Mouse (Mus musculus) liver, embryonic 15.5 days (tissue): ENCODE data around the gene Cdkl2. TPM values are rescaled to one million over a fixed set of nuclear protein-coding genes. Genes with fewer than 3 reads are reported as not detected.

Source experiments
- ATAC-seq: fragments of 200-750 bp; cut with Nextera tagmentation; 2 replicates; pipeline ENCODE4 v1.8.0; 2017; ENCODE audit warnings: moderate number of reproducible peaks, mild to moderate bottlenecking, moderate library complexity; ENCODE audit not compliant: insufficient read depth
- H3K27ac ChIP-seq: fragments of 300-500 bp; sonication (generic); replicated peaks from 2 replicates; pipeline ENCODE4 v1.5.1; 2015; ENCODE audit warnings: mild to moderate bottlenecking, inconsistent platforms
- H3K27me3 ChIP-seq: fragments of 300-500 bp; sonication (generic); 2 replicates; pipeline ENCODE4 v1.6.1; 2015; ENCODE audit warnings: mild to moderate bottlenecking, inconsistent platforms
- H3K36me3 ChIP-seq: fragments of 300-500 bp; sonication (generic); replicated peaks from 2 replicates; pipeline ENCODE4 v1.6.1; 2015; ENCODE audit warnings: moderate library complexity, mild to moderate bottlenecking, inconsistent platforms
- H3K4me1 ChIP-seq: fragments of 300-500 bp; sonication (generic); replicated peaks from 2 replicates; pipeline ENCODE4 v1.6.1; 2015; ENCODE audit warnings: inconsistent platforms
- H3K4me2 ChIP-seq: fragments of 300-500 bp; sonication (generic); 2 replicates; pipeline ENCODE4 v1.6.1; 2015; ENCODE audit warnings: moderate library complexity, mild to moderate bottlenecking, inconsistent platforms
- H3K4me3 ChIP-seq: fragments of 300-500 bp; sonication (generic); replicated peaks from 2 replicates; pipeline ENCODE4 v1.5.1; 2015; ENCODE audit warnings: mild to moderate bottlenecking, inconsistent platforms
- H3K9ac ChIP-seq: fragments of 300-500 bp; sonication (generic); 2 replicates; pipeline ENCODE4 v1.6.1; 2015; ENCODE audit warnings: moderate library complexity, mild to moderate bottlenecking, inconsistent platforms
- H3K9me3 ChIP-seq: fragments of 300-500 bp; sonication (generic); replicated peaks from 2 replicates; pipeline ENCODE4 v1.6.1; 2016; ENCODE audit warnings: inconsistent platforms
- WGBS: fragments of 180-500 bp; shearing (Covaris S2); methylation state at CpG from one replicate; pipeline ENCODE4 v1.1.7; 2015; ENCODE audit warnings: mixed read lengths; ENCODE audit not compliant: insufficient replicate concordance; 5-methylcytosine and 5-hydroxymethylcytosine counted together
- polyA plus RNA-seq: library from polyadenylated mRNA; unstranded; fragments of >200 nt; fragmentation: Nextera tagmentation; extraction: Ambion mirVana; gene quantifications from 2 replicates; pipeline ENCODE4 v1.2.1, GENCODE M21; 2015

Gene Cdkl2
- 0.29 and 0.37 TPM in 2 replicates for polyA plus RNA-seq

GRCm38 (mm10) chr5:92043783-92044182 is at the start of gene Cdkl2:
Cdkl2 (minus strand) TSS chr5:92043883.
- Histone ChIP-seq H3K27me3 (peaks cover 37% of the 10 kb centered on the region), H3K27ac (0 out of 2 replicates have a peak within 1 kb of the TSS, but pooled peaks have one; percentile 51), H3K4me2 (peak within 1 kb of the TSS; percentile 85), H3K36me3 (no peaks in the 10 kb centered on the region), H3K4me3 (peak within 1 kb of the TSS; percentile 79), H3K9me3 (no peaks in the 10 kb centered on the region), H3K9ac (peak within 1 kb of the TSS; percentile 60), H3K4me1 (peaks cover 10% of the 10 kb centered on the region)
- no peak for ATAC-seq
- WGBS = 61% methylated on average over 4 of the region's 4 CpGs

- no peak for ATAC-seq
- H3K27ac ChIP-seq = no peak overlapping the region
- H3K9me3 ChIP-seq = no peaks in the 10 kb centered on the region
- no peak overlapping the region for H3K9ac ChIP-seq
- H3K36me3 ChIP-seq = no peaks in the 10 kb centered on the region
- no peak overlapping the region for H3K4me2 ChIP-seq
- no peak overlapping the region for H3K4me3 ChIP-seq
- H3K27me3 ChIP-seq = no peaks in the 10 kb centered on the region
- peaks cover 14% of the 10 kb centered on the region for H3K4me1 ChIP-seq
- WGBS = 69% methylated on average over 4 of the region's 4 CpGs
Measured at GRCm38 (mm10) chr5:92087469-92087868, 43.8 kb upstream of the Cdkl2 start.

GRCm38 (mm10) chr5:92085821-92086550 is 42.3 kb upstream of the Cdkl2 start:
- Histone ChIP-seq H3K4me3 (no peak overlapping the region), H3K9me3 (no peaks in the 10 kb centered on the region), H3K4me2 (no peak overlapping the region), H3K9ac (no peak overlapping the region), H3K27ac (no peak overlapping the region), H3K4me1 (peaks cover 29% of the 10 kb centered on the region), H3K36me3 (no peaks in the 10 kb centered on the region), H3K27me3 (no peaks in the 10 kb centered on the region)
- no peak for ATAC-seq
- 71% methylated on average over 7 of the region's 7 CpGs for WGBS

GRCm38 (mm10) chr5:92085246-92085645 is 41.6 kb upstream of the Cdkl2 start:
- no peak overlapping the region for H3K27ac ChIP-seq
- no peak overlapping the region for H3K4me3 ChIP-seq
- H3K4me2 ChIP-seq = no peak overlapping the region
- WGBS = 40% methylated on average over 4 of the region's 4 CpGs
- no peak for ATAC-seq
- H3K27me3 ChIP-seq = no peaks in the 10 kb centered on the region
- peaks cover 37% of the 10 kb centered on the region for H3K4me1 ChIP-seq
- H3K9me3 ChIP-seq = no peaks in the 10 kb centered on the region
- H3K36me3 ChIP-seq = no peaks in the 10 kb centered on the region
- H3K9ac ChIP-seq = no peak overlapping the region

GRCm38 (mm10) chr5:92083417-92084038 is 39.8 kb upstream of the Cdkl2 start, which contains the start of gene G3bp2:
G3bp2 (minus strand) TSS chr5:92083719.
- Histone ChIP-seq H3K36me3 (no peaks in the 10 kb centered on the region), H3K9me3 (no peaks in the 10 kb centered on the region), H3K4me1 (peaks cover 52% of the 10 kb centered on the region), H3K9ac (peak within 1 kb of the TSS; percentile 79), H3K27ac (peak within 1 kb of the TSS; percentile 92), H3K4me2 (peak within 1 kb of the TSS; percentile 99), H3K27me3 (no peaks in the 10 kb centered on the region), H3K4me3 (peak within 1 kb of the TSS; percentile 89)
- ATAC-seq = peak; percentile 95
- WGBS = under 1% methylated on average over 65 of the region's 65 CpGs

GRCm38 (mm10) chr5:92082821-92083401 is 39.2 kb upstream of the Cdkl2 start:
- H3K4me2 ChIP-seq = peak overlapping the region; percentile 99
- H3K27ac ChIP-seq = peak overlapping the region; percentile 92
- peak overlapping the region; percentile 89 for H3K4me3 ChIP-seq
- H3K9me3 ChIP-seq = no peaks in the 10 kb centered on the region
- peak; percentile 56 for ATAC-seq
- H3K36me3 ChIP-seq = no peaks in the 10 kb centered on the region
- no peaks in the 10 kb centered on the region for H3K27me3 ChIP-seq
- peaks cover 55% of the 10 kb centered on the region for H3K4me1 ChIP-seq
- under 1% methylated on average over 55 of the region's 55 CpGs for WGBS
- peak overlapping the region; percentile 79 for H3K9ac ChIP-seq

- peak overlapping the region; percentile 99 for H3K4me2 ChIP-seq
- H3K27ac ChIP-seq = peak overlapping the region; percentile 41; the same call in 1 of the 2 replicates
- peaks cover 57% of the 10 kb centered on the region for H3K4me1 ChIP-seq
- H3K27me3 ChIP-seq = no peaks in the 10 kb centered on the region
- no peaks in the 10 kb centered on the region for H3K9me3 ChIP-seq
- H3K4me3 ChIP-seq = peak overlapping the region; percentile 89
- WGBS = 58% methylated on average over 3 of the region's 3 CpGs
- no peak for ATAC-seq
- no peak overlapping the region for H3K9ac ChIP-seq
- H3K36me3 ChIP-seq = no peaks in the 10 kb centered on the region
Measured at GRCm38 (mm10) chr5:92081326-92081725, 37.6 kb upstream of the Cdkl2 start.

- no peak overlapping the region for H3K9ac ChIP-seq
- H3K27ac ChIP-seq = no peak overlapping the region
- no peak for ATAC-seq
- H3K36me3 ChIP-seq = no peaks in the 10 kb centered on the region
- WGBS = 23% methylated on average over 1 of the region's 1 CpGs
- no peaks in the 10 kb centered on the region for H3K9me3 ChIP-seq
- H3K4me2 ChIP-seq = no peak overlapping the region
- H3K4me1 ChIP-seq = peaks cover 60% of the 10 kb centered on the region
- H3K4me3 ChIP-seq = no peak overlapping the region
- no peaks in the 10 kb centered on the region for H3K27me3 ChIP-seq
Measured at GRCm38 (mm10) chr5:92080400-92080799, 36.7 kb upstream of the Cdkl2 start.

- H3K27me3 ChIP-seq = no peaks in the 10 kb centered on the region
- no peak overlapping the region for H3K9ac ChIP-seq
- WGBS = 11% methylated on average over 1 of the region's 1 CpGs
Measured at GRCm38 (mm10) chr5:92079304-92079703, 35.6 kb upstream of the Cdkl2 start.

GRCm38 (mm10) chr5:92078751-92079150 is 35.1 kb upstream of the Cdkl2 start:
- no peaks in the 10 kb centered on the region for H3K36me3 ChIP-seq
- H3K4me3 ChIP-seq = no peak overlapping the region
- no peak overlapping the region for H3K9ac ChIP-seq
- H3K27ac ChIP-seq = no peak overlapping the region
- no peaks in the 10 kb centered on the region for H3K27me3 ChIP-seq
- H3K9me3 ChIP-seq = no peaks in the 10 kb centered on the region
- no peak overlapping the region for H3K4me2 ChIP-seq
- ATAC-seq = no peak
- peaks cover 68% of the 10 kb centered on the region for H3K4me1 ChIP-seq

More at GRCm38 (mm10) chr5:92079304-92079703, 35.6 kb upstream of the Cdkl2 start:
- Histone ChIP-seq H3K36me3 (no peaks in the 10 kb centered on the region), H3K4me3 (no peak overlapping the region), H3K4me1 (peaks cover 68% of the 10 kb centered on the region), H3K4me2 (peak overlapping the region; percentile 9; the same call in 1 of the 2 replicates), H3K27ac (no peak overlapping the region), H3K9me3 (no peaks in the 10 kb centered on the region)
- no peak for ATAC-seq

- 64% methylated on average over 1 of the region's 1 CpGs for WGBS
- Histone ChIP-seq H3K9ac (no peak overlapping the region), H3K27ac (no peak overlapping the region), H3K27me3 (no peaks in the 10 kb centered on the region), H3K36me3 (peaks cover 9% of the 10 kb centered on the region), H3K4me3 (no peak overlapping the region), H3K4me1 (peaks cover 50% of the 10 kb centered on the region), H3K4me2 (no peak overlapping the region), H3K9me3 (no peaks in the 10 kb centered on the region)
- no peak for ATAC-seq
Measured at GRCm38 (mm10) chr5:92076273-92076672, 32.6 kb upstream of the Cdkl2 start.
